Mouse (Mus musculus) cerebellum, adult 18-20 months (tissue): ENCODE measurements at regions not wholly inside any gene's neighbourhood (a gene's known extent, or its start where the extent isn't known, plus 50 kb on each side); places are given as distances from the start of the nearest gene placed in this dataset.
A peak's percentile ranks its signal among the peaks of the same experiment; 100 is the strongest.

Experiments used
- DNase-seq, 2 experiments: peaks; one replicate each; pipeline ENCODE4 v3.0.0; 2021

- no peak for DNase-seq
These were observed 63.6 kb downstream of the Cd2 start for GRCm38 (mm10) chr3:101224091-101224490.

GRCm38 (mm10) chr3:101219897-101220296 lies 67.8 kb downstream of the Cd2 start:
- no peak for DNase-seq

- DNase-seq, result no peak
These were observed 71.0 kb downstream of the Cd2 start for GRCm38 (mm10) chr3:101216711-101217110.

DNA sequence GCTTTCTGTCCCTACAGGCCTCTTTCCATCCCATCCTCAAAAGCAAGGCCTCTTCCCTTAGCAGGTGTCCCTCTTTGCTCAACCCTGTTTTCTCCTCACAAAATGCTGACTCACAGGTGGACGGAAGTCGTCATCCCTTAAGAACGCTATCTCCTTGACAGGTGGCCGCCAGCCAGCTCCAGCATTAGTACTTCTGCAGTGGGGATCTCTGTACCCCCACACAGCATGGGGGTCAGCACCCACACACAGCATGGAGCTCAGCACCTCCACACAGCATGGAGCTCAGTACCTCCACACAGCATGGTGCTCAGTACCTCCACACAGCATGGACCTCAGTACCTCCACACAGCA lies 74.6 kb downstream of the Cd2 start:
- DNase-seq, result no peak

GRCm38 (mm10) chr3:101212403-101213211 lies 75.1 kb downstream of the Cd2 start:
- DNase-seq, result no peak

DNA sequence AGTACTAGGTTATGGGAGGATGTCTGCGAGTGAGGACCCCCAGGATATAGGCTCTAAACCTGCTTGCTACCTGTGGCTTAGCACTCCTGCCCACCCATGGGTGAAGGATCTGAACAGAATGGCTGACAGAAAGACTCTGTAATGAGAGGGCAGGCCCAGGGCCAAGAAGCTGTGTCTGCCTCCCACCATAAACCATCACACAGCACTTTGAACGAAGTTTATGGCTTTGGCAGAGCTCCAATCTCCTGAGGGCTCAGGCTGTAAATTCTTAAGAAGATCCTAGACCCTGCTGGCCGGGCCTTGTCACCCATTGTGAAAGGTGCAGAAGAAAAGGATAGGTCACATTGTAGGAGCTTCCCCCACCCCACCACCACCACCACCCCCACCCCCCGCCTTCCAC lies 75.8 kb downstream of the Cd2 start:
- DNase-seq, result no peak

DNA sequence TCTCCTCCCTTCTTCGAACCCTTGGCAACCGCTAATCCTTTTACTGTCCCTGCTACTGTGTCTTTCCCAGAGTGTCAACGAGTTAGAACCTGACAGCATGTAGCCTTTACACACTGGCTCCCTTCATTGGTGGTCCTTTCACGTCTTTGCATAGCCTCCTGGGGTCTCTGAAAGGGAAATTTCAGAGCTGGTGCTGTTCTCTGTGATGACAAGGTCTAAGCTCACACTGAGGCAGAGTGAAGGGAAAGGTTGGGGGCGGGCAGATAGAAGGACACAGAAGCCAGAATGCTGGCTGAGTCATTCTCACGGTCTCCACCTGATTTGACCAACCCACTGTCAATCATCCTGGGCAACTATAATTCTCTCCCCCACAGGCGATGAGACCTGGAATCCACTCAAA lies 78.2 kb downstream of the Cd2 start:
- no peak for DNase-seq

DNA sequence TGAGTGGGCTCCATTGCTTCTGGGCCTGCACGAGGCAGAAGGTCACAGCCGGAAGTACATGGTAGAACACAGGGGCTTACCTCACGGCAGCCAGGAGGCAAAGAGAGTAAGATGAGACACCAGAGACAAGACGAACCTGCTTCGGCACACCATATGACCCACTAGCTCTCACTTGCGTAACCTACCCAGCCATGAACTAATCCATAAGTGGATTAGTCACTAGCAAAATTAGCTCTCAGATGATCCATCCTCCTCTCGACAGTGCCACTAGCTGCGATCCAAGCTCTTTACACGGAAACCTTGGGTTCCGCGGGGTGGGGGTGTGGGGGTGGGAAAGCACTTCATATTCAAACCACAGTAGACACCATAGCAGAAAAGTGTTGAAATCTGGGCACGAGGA lies 79.0 kb downstream of the Cd2 start:
- DNase-seq, result no peak

DNA sequence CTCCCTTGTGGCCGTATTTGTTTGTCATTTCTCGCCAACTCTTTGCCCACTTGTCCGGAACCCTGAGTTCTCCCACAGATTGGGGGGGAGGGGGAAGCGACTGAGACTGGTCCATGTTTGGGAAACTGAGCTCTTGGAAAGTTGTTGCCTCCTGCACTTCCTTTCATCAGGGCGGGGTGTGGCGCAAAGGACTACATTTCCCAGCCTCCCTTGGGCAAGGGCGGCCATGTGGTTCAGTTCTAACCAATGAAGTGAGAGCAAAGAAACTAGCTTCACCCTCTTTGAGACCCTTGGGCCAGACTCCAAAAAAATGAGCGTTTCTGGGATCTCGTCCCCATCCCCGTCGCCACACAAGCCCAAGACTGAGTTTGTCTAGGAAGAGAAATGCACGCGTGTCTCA lies 81.6 kb downstream of the Cd2 start:
- peak; percentile 17 to 51 for DNase-seq

DNA sequence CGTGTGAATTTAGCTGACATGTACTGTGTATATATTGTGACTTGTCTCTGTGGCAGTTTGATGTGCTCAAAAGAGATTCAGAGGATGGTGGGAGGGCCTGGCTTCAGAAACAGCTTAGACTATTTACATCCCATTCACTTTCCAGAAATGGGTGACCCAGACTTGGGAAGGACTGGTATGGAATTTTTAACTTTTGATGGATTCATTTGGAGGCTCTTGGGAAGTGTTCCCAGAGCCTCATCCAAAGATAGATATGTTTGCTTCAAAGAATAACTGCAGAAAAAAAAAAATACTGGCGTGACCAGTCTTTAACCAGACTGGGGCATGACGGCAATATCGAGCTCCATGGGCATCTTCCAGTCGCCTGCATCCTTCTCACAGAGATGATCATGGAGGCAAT lies 84.6 kb upstream of the Ptgfrn start:
- DNase-seq, result no peak

GRCm38 (mm10) chr3:101194319-101194718 lies 84.2 kb upstream of the Ptgfrn start:
- no peak for DNase-seq

DNA sequence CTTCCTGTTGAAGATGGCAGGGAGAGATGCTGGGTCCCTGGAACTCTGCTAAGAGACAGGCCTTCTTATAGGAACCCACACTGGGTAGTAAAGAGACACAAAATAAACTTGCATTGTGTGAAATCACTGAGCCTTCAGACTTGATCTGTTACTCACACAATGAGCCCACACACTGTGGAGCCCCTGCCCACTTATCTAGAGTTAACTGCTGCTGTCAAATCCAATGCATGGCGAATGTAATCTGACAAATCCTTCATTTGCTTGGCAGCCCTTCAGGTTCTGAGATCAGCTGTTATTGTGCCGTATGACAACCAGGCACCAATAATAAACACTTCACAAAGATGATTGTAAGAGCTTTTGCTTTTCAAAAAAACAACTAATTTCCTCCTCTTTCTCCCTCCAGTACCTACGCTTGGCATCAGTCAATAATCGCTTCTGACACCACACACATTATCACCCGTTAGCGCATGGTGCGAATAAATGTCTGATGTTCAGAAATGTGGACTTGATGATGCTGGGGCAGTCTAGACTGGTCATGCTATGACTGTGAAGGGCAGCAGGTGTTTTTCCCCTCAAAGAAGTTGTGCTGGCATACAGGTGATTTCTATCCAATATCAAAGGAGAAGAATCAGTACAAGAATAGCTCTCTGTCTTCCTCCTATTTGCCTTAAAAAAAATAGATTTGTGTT lies 81.4 kb upstream of the Ptgfrn start:
- DNase-seq, result no peak

- no peak for DNase-seq
These were observed 71.9 kb upstream of the Ptgfrn start for GRCm38 (mm10) chr3:101181958-101182357.

DNA sequence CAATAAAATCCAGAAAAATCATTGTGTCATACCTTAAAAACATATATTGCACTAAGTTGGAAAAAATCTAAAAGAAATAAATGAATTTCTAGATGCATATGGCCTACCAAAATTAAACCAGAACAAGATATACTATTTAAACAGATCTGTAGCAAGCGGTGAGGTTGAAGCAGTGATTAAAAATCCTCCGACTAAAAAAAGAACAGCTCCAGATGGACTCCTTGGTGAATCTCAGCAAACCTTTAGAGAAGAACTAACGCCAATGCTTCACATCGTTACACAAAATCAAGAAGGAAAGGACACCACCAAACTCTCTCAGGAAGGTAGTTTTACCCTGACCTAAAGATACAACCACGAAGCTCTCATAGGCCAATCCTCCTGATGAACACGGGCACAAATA lies 63.9 kb upstream of the Ptgfrn start:
- no peak for DNase-seq

DNA sequence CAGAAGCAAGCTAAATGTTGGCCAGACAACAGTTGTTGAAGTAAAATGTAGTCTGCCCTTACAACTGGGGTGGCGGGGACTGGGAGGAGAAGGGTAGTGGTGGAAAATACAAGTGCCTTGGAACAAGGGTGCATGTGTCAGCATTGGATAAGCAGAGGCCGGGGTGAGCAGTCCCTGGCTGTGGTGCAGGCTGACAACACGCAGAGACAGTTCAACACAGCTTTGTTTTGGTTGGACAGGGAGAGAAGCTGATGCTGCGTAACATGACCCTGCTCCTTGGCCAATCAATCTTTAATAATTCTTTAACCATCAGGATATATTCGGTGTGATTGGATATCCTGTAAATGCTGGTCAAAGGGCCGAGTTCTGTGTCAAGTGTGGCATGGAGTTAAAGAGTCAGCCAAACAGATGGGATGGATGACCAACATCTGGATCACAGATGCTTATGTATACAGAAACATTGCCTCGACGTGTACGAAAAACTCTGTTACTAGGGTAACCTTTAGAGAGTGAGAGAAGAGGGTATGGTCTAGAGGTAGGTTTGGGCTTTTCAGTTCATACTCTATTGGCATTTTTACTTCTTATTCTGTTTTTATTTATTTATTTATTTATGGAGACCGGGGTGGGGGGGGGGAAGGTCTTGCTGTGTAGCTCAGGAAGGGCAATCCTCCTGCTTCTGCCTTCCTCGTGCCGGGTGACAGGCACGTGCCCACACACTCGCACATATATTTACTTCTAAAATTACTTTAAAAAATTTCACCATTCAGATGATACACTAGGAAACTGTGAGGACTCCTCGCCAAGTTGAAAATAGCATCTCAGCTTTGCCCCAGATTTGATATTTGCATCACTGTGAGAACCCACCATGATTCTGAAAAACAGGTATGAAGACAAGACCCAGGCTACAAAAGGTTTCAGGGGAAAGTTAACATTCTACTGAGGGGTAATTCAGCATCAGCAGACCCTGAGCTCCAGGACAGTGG lies 60.2 kb upstream of the Ptgfrn start:
- DNase-seq, result no peak

GRCm38 (mm10) chr3:101167026-101167425 lies 56.9 kb upstream of the Ptgfrn start:
- DNase-seq, result no peak

GRCm38 (mm10) chr3:101166580-101166979 lies 56.5 kb upstream of the Ptgfrn start:
- no peak for DNase-seq

DNA sequence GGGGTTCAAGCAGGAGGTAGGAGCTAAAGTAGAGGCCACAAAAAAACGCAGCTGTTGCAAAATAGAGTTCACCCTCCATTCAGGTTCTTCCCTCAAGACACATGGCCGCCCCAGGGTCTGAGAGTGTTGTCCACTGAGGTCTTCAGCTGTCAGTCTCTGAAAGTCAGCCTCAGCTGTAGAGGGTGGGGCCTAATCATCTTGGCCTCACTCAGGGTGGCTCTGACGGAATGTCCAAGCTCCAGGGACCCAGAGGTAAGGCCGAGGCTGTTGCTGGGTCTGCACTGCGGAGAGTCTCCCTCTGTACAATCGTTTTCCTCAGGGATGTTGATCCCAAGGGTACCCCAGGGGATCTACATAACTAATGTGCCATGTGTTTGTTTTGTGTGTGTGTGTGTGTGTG lies 55.2 kb upstream of the Ptgfrn start:
- no peak for DNase-seq

DNA sequence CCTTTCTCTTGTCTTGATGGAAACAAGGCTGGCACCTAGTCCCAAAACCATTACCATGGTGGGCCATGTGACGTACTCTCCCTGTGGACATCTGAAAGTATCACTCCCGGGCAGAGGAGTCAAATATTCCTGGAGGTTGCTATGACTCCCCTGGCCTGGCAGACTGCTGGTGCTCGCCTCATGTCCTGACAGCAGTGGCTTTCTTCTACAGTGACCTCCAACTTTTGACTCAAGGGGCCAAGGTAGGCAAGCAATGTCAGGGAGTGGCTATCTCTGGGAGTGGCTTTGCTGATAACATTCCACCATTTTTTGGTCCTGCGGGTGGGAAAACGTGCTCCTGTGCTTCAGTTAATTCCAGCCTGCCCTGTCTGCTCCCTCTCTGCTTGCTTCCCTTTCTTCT lies 54.7 kb upstream of the Ptgfrn start:
- DNase-seq, result no peak

GRCm38 (mm10) chr3:101163991-101164434 lies 53.9 kb upstream of the Ptgfrn start:
- DNase-seq, result no peak

DNA sequence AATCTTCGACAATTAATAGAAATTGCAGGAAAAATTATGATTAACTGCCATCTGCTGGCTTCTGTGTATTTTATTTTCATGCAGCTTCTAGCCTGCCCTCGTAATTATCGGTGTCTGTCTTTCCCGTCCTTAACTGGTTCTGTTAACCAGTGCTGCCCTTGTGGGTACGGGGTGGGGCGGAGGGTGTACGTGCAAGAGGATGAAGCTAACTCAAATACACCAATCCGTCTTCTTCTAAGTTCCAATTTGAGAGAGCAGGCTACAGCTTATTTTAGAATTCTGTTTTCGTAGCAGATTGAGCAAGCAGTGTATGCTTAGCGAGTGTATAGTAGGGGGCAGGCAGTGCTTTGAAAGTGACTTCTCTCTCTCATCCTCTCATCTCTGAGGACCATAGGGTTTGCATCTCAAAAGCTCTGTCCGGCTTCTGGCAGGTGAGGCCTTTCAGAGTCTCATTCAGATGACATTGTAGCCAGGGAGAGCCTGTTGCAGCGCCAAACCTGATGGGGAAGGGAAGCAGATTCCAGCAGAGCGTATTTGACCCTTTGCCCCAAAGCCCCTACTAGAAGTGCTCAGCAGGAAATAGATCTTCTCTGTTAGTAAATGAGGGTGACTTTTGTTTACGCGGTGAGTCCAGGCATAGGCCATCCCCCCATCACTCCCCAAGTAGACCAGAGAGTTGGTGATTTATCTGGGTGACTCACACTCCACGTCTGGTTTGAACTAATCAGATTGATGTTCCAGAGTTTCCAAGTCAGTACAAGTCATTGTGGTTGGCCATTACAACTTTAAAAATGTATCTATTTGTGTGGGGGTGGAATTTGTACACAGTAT lies 53.3 kb upstream of the Ptgfrn start:
- DNase-seq, result no peak

DNA sequence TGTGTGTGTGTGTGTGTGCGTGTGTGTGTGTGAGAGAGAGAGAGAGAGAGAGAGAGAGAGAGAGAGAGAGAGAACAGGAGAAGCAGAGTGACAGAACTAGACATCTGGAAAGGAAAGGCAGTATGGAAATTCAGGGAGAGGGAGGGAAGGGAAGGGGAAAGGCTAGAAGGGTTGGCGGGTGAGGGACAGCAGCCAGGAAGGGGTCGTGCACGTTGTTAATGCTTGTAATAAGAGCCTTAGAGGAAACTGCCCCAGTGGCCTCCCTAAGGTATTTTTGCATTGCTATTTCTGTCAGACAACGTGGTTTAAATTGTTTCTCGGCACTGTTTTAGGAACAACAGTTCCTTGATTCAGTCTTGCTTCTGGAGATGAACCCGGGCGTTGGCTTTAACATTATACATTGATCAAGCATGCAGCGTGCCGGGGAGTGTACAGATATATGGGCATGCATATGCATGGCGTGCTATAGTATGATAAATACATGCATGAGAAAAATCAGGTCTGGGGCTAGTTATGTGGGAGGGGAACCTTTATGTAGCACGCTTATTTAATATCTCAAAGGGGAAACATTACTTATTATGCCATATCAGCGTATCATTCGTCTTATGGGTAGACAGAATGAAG lies 52.6 kb upstream of the Ptgfrn start:
- no peak for DNase-seq
